ENCODE assay signal across 22 mouse cellular contexts in the genomic region with DNA sequence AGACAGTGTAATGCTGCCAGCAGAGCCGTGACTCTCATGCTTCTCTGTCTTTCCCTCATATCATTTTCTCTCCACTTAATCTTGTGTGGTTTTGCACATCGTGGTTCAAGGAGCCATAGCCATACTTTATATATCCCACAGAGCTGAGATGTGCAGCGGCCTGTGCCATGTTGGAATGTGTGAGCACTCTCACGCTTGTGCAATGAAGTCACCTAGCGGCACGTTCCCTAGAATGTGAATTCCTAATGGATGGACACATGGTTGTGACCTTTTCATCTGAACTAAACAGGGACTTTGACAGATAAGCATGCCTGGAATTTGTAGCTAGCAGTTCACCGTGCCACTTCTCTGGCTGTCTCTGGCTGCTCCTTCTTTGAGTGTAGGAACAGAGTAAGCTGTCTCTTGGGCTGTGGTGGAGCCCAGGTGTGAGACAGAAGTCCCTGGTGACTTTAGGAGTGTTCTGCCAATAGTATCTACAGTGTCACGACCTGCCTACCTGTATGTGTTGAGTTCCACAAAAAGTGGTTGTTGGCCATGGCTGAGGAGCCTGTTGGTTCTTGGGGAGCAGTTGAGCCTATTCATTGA.
DNase-seq lines count a peak whose midpoint lies in the region; ATAC-seq and TF ChIP-seq lines count a peak whose summit lies in the region.
"Had no signal": no experiment of that assay in that cellular context is flagged by ENCODE, and none has a peak within 500 bp of the region (broad histone marks: within the 10 kb centered on the region; RNA-seq: fewer than 3 reads in every experiment).

No protein-coding gene starts in this region.

- no peak for TF ChIP-seq EP300 in liver, postnatal 0 days (IDR thresholded peaks at IDR 0.05; ENCODE audit: low read depth)

- intact Hi-C loops in heart, postnatal 14 days (cut with DNase I) = no loop called here
- intact Hi-C loops in left cerebral cortex, adult 2 months (cut with DNase I) = no loop called here

- WGBS in liver, postnatal 0 days (ENCODE audit: insufficient replicate concordance) = 70% methylated on average over 8 of the region's 8 CpGs
- WGBS in liver, embryonic 11.5 days = 66% methylated on average over 8 of the region's 8 CpGs
- 24% methylated on average over 8 of the region's 8 CpGs for WGBS in heart, embryonic 14.5 days
- 90% methylated on average over 8 of the region's 8 CpGs for WGBS in limb, embryonic 10.5 days

- H3K4me2 ChIP-seq in liver, postnatal 0 days (ENCODE audit: low read depth, low read length) = no peak overlapping the region
- no peak overlapping the region for H3K4me2 ChIP-seq in liver, embryonic 11.5 days
- no peak overlapping the region for H3K4me2 ChIP-seq in heart, embryonic 14.5 days (ENCODE audit: low read length)
- H3K4me2 ChIP-seq: limb, embryonic 15.5 days; liver, embryonic 15.5 days; midbrain, embryonic 15.5 days; neural tube, embryonic 13.5 days had no signal

- DNase-seq in heart, adult 11 months = peak; percentile 90
- DNase-seq in heart, postnatal 14 days = no peak
- peak; percentile 4 for DNase-seq in liver, postnatal 0 days
- no peak for DNase-seq in liver, embryonic 11.5 days (ENCODE audit: low spot score)
- DNase-seq in limb, embryonic 10.5 days (ENCODE audit: low spot score) = peak; percentile 14
- DNase-seq in adrenal gland, postnatal 25 days = no peak
- no peak for DNase-seq in left cerebral cortex, adult 2 months (ENCODE audit: extremely low spot score in 1 of 2, low spot score in 2 of 2)
- DNase-seq: cerebellum, adult 11 months; cerebellum, adult 9-11 months; forebrain, postnatal 0 days; gastrocnemius, postnatal 14 days; kidney, postnatal 4 days; thymus, postnatal 36 days had no signal

- no peak for ATAC-seq in liver, postnatal 0 days
- ATAC-seq in liver, embryonic 11.5 days (replicated peaks; ENCODE audit: low FRiP score) = no peak
- peak; percentile 71 for ATAC-seq in heart, embryonic 14.5 days (ENCODE audit: insufficient number of reproducible peaks, insufficient read depth, low FRiP score, low read depth)
- ATAC-seq: forebrain, postnatal 0 days; hindbrain, embryonic 16.5 days; intestine, postnatal 0 days; midbrain, embryonic 15.5 days had no signal

- no peak for TF ChIP-seq CTCF in liver, postnatal 0 days (IDR thresholded peaks at IDR 0.05; ENCODE audit: low read depth)
- no peak for TF ChIP-seq CTCF in left cerebral cortex, adult 2 months (IDR thresholded peaks at IDR 0.05)

- no peaks in the 10 kb centered on the region for H3K36me3 ChIP-seq in liver, postnatal 0 days (replicated peaks; ENCODE audit: insufficient read depth, low read length)
- H3K36me3 ChIP-seq in liver, embryonic 11.5 days (ENCODE audit: control insufficient read depth, insufficient read depth, low read length) = no peaks in the 10 kb centered on the region
- H3K36me3 ChIP-seq in heart, embryonic 14.5 days (ENCODE audit: control insufficient read depth, insufficient read depth, low read length) = no peaks in the 10 kb centered on the region
- H3K36me3 ChIP-seq in limb, embryonic 10.5 days = no peaks in the 10 kb centered on the region
- H3K36me3 ChIP-seq: forebrain, embryonic 10.5 days; limb, embryonic 15.5 days; liver, embryonic 15.5 days; midbrain, embryonic 15.5 days; neural tube, embryonic 13.5 days had no signal

- H3K4me1 ChIP-seq in liver, postnatal 0 days (ENCODE audit: insufficient read depth) = no peaks in the 10 kb centered on the region
- H3K4me1 ChIP-seq in liver, embryonic 11.5 days (replicated peaks; ENCODE audit: control insufficient read depth, insufficient read depth, low read length) = no peaks in the 10 kb centered on the region
- H3K4me1 ChIP-seq in heart, embryonic 14.5 days (ENCODE audit: control insufficient read depth in 2 of 2, insufficient read depth in 2 of 2, low read length in 2 of 2) = peaks cover 14 to 24% of the 10 kb centered on the region in 2 experiments
- H3K4me1 ChIP-seq in limb, embryonic 10.5 days = peaks cover 3% of the 10 kb centered on the region; the same call in 1 of the 2 replicates
- H3K4me1 ChIP-seq: forebrain, embryonic 10.5 days; limb, embryonic 15.5 days; liver, embryonic 15.5 days; midbrain, embryonic 15.5 days; neural tube, embryonic 13.5 days had no signal

- H3K27me3 ChIP-seq in liver, postnatal 0 days (ENCODE audit: insufficient read depth, low read length) = no peaks in the 10 kb centered on the region
- H3K27me3 ChIP-seq in liver, embryonic 11.5 days (replicated peaks; ENCODE audit: control insufficient read depth, insufficient read depth, low read length) = no peaks in the 10 kb centered on the region
- H3K27me3 ChIP-seq in heart, embryonic 14.5 days (ENCODE audit: control insufficient read depth, insufficient read depth, low read length) = no peaks in the 10 kb centered on the region
- H3K27me3 ChIP-seq in limb, embryonic 10.5 days (ENCODE audit: low read depth, poor library complexity, severe bottlenecking) = no peaks in the 10 kb centered on the region
- H3K27me3 ChIP-seq: limb, embryonic 15.5 days; liver, embryonic 15.5 days; midbrain, embryonic 15.5 days; neural tube, embryonic 13.5 days had no signal

- H3K27ac ChIP-seq in liver, postnatal 0 days (ENCODE audit: low read depth) = no peak overlapping the region
- no peak overlapping the region for H3K27ac ChIP-seq in liver, embryonic 11.5 days (ENCODE audit: low read depth, low read length)
- peak overlapping the region; percentile 57 to 58 for H3K27ac ChIP-seq in heart, embryonic 14.5 days (replicated peaks in 1 of 2; ENCODE audit: control insufficient read depth in 1 of 2, insufficient read depth in 1 of 2, low read depth in 2 of 2, low read length in 2 of 2)
- no peak overlapping the region for H3K27ac ChIP-seq in limb, embryonic 10.5 days
- no peak overlapping the region for H3K27ac ChIP-seq in left cerebral cortex, adult 2 months
- H3K27ac ChIP-seq: forebrain, embryonic 10.5 days; limb, embryonic 15.5 days; liver, embryonic 15.5 days; macrophage; midbrain, embryonic 15.5 days; neural tube, embryonic 13.5 days had no signal

- H3K9me3 ChIP-seq in liver, postnatal 0 days (ENCODE audit: low read length) = no peaks in the 10 kb centered on the region
- H3K9me3 ChIP-seq in liver, embryonic 11.5 days (ENCODE audit: control insufficient read depth, low read length) = no peaks in the 10 kb centered on the region
- H3K9me3 ChIP-seq in heart, embryonic 14.5 days (ENCODE audit: control insufficient read depth, low read length) = no peaks in the 10 kb centered on the region
- H3K9me3 ChIP-seq in limb, embryonic 10.5 days (replicated peaks) = no peaks in the 10 kb centered on the region
- H3K9me3 ChIP-seq: forebrain, embryonic 10.5 days; limb, embryonic 15.5 days; liver, embryonic 15.5 days; midbrain, embryonic 15.5 days; neural tube, embryonic 13.5 days had no signal

- H3K4me3 ChIP-seq in liver, postnatal 0 days (ENCODE audit: low read depth, low read length) = no peak overlapping the region
- H3K4me3 ChIP-seq in liver, embryonic 11.5 days (ENCODE audit: low read depth, low read length) = no peak overlapping the region
- no peak overlapping the region for H3K4me3 ChIP-seq in heart, embryonic 14.5 days (ENCODE audit: control insufficient read depth in 1 of 2, insufficient read depth in 1 of 2, low read depth in 1 of 2, low read length in 2 of 2)
- no peak overlapping the region for H3K4me3 ChIP-seq in limb, embryonic 10.5 days
- no peak overlapping the region for H3K4me3 ChIP-seq in left cerebral cortex, adult 2 months
- H3K4me3 ChIP-seq: forebrain, embryonic 10.5 days; limb, embryonic 15.5 days; liver, embryonic 15.5 days; midbrain, embryonic 15.5 days; neural tube, embryonic 13.5 days had no signal

- no peak overlapping the region for H3K9ac ChIP-seq in liver, postnatal 0 days (replicated peaks)
- H3K9ac ChIP-seq in liver, embryonic 11.5 days (ENCODE audit: low read depth, low read length) = no peak overlapping the region
- H3K9ac ChIP-seq in heart, embryonic 14.5 days (ENCODE audit: low read length) = no peak overlapping the region
- H3K9ac ChIP-seq: forebrain, postnatal 0 days; limb, embryonic 15.5 days; liver, embryonic 15.5 days; midbrain, embryonic 15.5 days; neural tube, embryonic 13.5 days had no signal

Comparison
In these comparisons a context has a peak if more than half of its experiments do, and no peak if none do; other contexts are left out.
1. DNase-seq: peak in heart, adult 11 months (single experiment), liver, postnatal 0 days (single experiment) and limb, embryonic 10.5 days (single experiment); none in heart, postnatal 14 days (0 of 2), liver, embryonic 11.5 days (single experiment), adrenal gland, postnatal 25 days (single experiment) and left cerebral cortex, adult 2 months (0 of 2).
2. H3K27ac ChIP-seq: peak in heart, embryonic 14.5 days (2 of 2); none in liver, postnatal 0 days (single experiment), liver, embryonic 11.5 days (single experiment), limb, embryonic 10.5 days (single experiment) and left cerebral cortex, adult 2 months (single experiment).